Mouse (Mus musculus) limb, embryonic 10.5 days (tissue): ENCODE measurements around the gene Pdzd8. TPM values are rescaled to one million over a fixed set of nuclear protein-coding genes. Genes with fewer than 3 reads are reported as not detected.

Experiments used
- DNase-seq: peaks from one replicate; pipeline ENCODE4 v3.0.0-alpha.2; 2017; ENCODE audit warnings: low spot score
- H3K27ac ChIP-seq: fragments of 300-500 bp; sonication (generic); 2 replicates; pipeline ENCODE4 v1.5.1; 2016; ENCODE audit warnings: mild to moderate bottlenecking
- H3K27me3 ChIP-seq: fragments of 300-500 bp; sonication (generic); 2 replicates; pipeline ENCODE4 v1.6.1; 2016; ENCODE audit warnings: low read depth, mild to moderate bottlenecking; ENCODE audit not compliant: poor library complexity, severe bottlenecking
- H3K36me3 ChIP-seq: fragments of 300-500 bp; sonication (generic); 2 replicates; pipeline ENCODE4 v1.6.1; 2016; ENCODE audit warnings: mild to moderate bottlenecking, moderate library complexity
- H3K4me1 ChIP-seq: fragments of 300-500 bp; sonication (generic); 2 replicates; pipeline ENCODE4 v1.6.1; 2016
- H3K4me3 ChIP-seq: fragments of 300-500 bp; sonication (generic); 2 replicates; pipeline ENCODE4 v1.5.1; 2016; ENCODE audit warnings: mild to moderate bottlenecking, moderate library complexity
- H3K9me3 ChIP-seq: fragments of 300-500 bp; sonication (generic); replicated peaks from 2 replicates; pipeline ENCODE4 v1.6.1; 2016; ENCODE audit warnings: mild to moderate bottlenecking
- WGBS: fragments of 180-500 bp; shearing (Covaris S2); methylation state at CpG from one replicate; pipeline ENCODE4 v1.1.7; 2016; 5-methylcytosine and 5-hydroxymethylcytosine counted together
- polyA plus RNA-seq: library from polyadenylated mRNA; unstranded; fragments of >200 nt; fragmentation: Nextera tagmentation; extraction: Ambion mirVana; gene quantifications from 2 replicates; pipeline ENCODE4 v1.2.1, GENCODE M21; 2016

The Pdzd8 gene
- polyA plus RNA-seq = 10.7 and 12.4 TPM in 2 replicates

GRCm38 (mm10) chr19:59345658-59346283 is at the start of gene Pdzd8:
TSS of gene Pdzd8 (minus strand) at chr19:59345780.
- H3K27ac ChIP-seq = peak within 1 kb of the TSS; percentile 97
- peaks cover 44% of the 10 kb centered on the region for H3K4me1 ChIP-seq
- peak; percentile 93 for DNase-seq
- no peaks in the 10 kb centered on the region for H3K9me3 ChIP-seq
- peak within 1 kb of the TSS; percentile 94 for H3K4me3 ChIP-seq
- WGBS = under 1% methylated on average over 91 of the region's 91 CpGs
- no peaks in the 10 kb centered on the region for H3K36me3 ChIP-seq
- H3K27me3 ChIP-seq = no peaks in the 10 kb centered on the region

GRCm38 (mm10) chr19:59393777-59394441 is 48.3 kb upstream of the Pdzd8 start:
- WGBS = 17% methylated on average over 8 of the region's 8 CpGs
- Histone ChIP-seq H3K36me3 (no peaks in the 10 kb centered on the region), H3K27me3 (peaks cover 82% of the 10 kb centered on the region), H3K4me3 (no peak overlapping the region), H3K4me1 (peaks cover 18% of the 10 kb centered on the region), H3K27ac (peak overlapping the region; percentile 25; the same call in 1 of the 2 replicates), H3K9me3 (no peaks in the 10 kb centered on the region)
- DNase-seq = no peak

- peak; percentile 72 for DNase-seq
- Histone ChIP-seq H3K27me3 (peaks cover 53% of the 10 kb centered on the region), H3K36me3 (no peaks in the 10 kb centered on the region), H3K4me1 (peaks cover 17% of the 10 kb centered on the region), H3K9me3 (no peaks in the 10 kb centered on the region), H3K27ac (no peak overlapping the region), H3K4me3 (peak overlapping the region; percentile 11; the same call in 1 of the 2 replicates)
- WGBS = 28% methylated on average over 15 of the region's 15 CpGs
These were observed 43.4 kb upstream of the Pdzd8 start for GRCm38 (mm10) chr19:59388847-59389606.

GRCm38 (mm10) chr19:59388399-59388798 is 42.8 kb upstream of the Pdzd8 start:
- peaks cover 13% of the 10 kb centered on the region for H3K4me1 ChIP-seq
- peaks cover 53% of the 10 kb centered on the region for H3K27me3 ChIP-seq
- H3K9me3 ChIP-seq = no peaks in the 10 kb centered on the region
- WGBS = 31% methylated on average over 5 of the region's 5 CpGs
- H3K27ac ChIP-seq = no peak overlapping the region
- no peak overlapping the region for H3K4me3 ChIP-seq
- no peak for DNase-seq
- H3K36me3 ChIP-seq = no peaks in the 10 kb centered on the region

- 58% methylated on average over 1 of the region's 1 CpGs for WGBS
- H3K27me3 ChIP-seq = peaks cover 45% of the 10 kb centered on the region
- no peaks in the 10 kb centered on the region for H3K9me3 ChIP-seq
- no peak overlapping the region for H3K4me3 ChIP-seq
- H3K4me1 ChIP-seq = peaks cover 13% of the 10 kb centered on the region
- no peak overlapping the region for H3K27ac ChIP-seq
- H3K36me3 ChIP-seq = no peaks in the 10 kb centered on the region
- DNase-seq = no peak
These were observed 41.6 kb upstream of the Pdzd8 start for GRCm38 (mm10) chr19:59387178-59387577.

GRCm38 (mm10) chr19:59384582-59385495 is 39.3 kb upstream of the Pdzd8 start:
- H3K9me3 ChIP-seq = no peaks in the 10 kb centered on the region
- no peak overlapping the region for H3K4me3 ChIP-seq
- WGBS = 92% methylated on average over 7 of the region's 7 CpGs
- H3K4me1 ChIP-seq = peaks cover 13% of the 10 kb centered on the region
- no peaks in the 10 kb centered on the region for H3K36me3 ChIP-seq
- DNase-seq = no peak
- H3K27ac ChIP-seq = no peak overlapping the region
- H3K27me3 ChIP-seq = peaks cover 22% of the 10 kb centered on the region

- no peak for DNase-seq
- Histone ChIP-seq H3K9me3 (no peaks in the 10 kb centered on the region), H3K36me3 (no peaks in the 10 kb centered on the region)
These were observed 36.9 kb upstream of the Pdzd8 start for GRCm38 (mm10) chr19:59382416-59382917.

GRCm38 (mm10) chr19:59379995-59380394 is 34.4 kb upstream of the Pdzd8 start:
- no peaks in the 10 kb centered on the region for H3K4me1 ChIP-seq
- H3K27ac ChIP-seq = no peak overlapping the region
- 48% methylated on average over 1 of the region's 1 CpGs for WGBS
- H3K9me3 ChIP-seq = no peaks in the 10 kb centered on the region
- no peak overlapping the region for H3K4me3 ChIP-seq
- no peaks in the 10 kb centered on the region for H3K27me3 ChIP-seq
- no peaks in the 10 kb centered on the region for H3K36me3 ChIP-seq
- DNase-seq = no peak

More at GRCm38 (mm10) chr19:59382416-59382917, 36.9 kb upstream of the Pdzd8 start:
- Histone ChIP-seq H3K27me3 (peaks cover 5% of the 10 kb centered on the region; the same call in 1 of the 2 replicates), H3K4me3 (no peak overlapping the region), H3K4me1 (no peaks in the 10 kb centered on the region), H3K27ac (no peak overlapping the region)

GRCm38 (mm10) chr19:59376481-59376880 is 30.9 kb upstream of the Pdzd8 start:
- Histone ChIP-seq H3K27me3 (no peaks in the 10 kb centered on the region), H3K4me1 (no peaks in the 10 kb centered on the region), H3K36me3 (no peaks in the 10 kb centered on the region), H3K27ac (no peak overlapping the region), H3K4me3 (no peak overlapping the region), H3K9me3 (no peaks in the 10 kb centered on the region)
- no peak for DNase-seq
- 80% methylated on average over 2 of the region's 2 CpGs for WGBS

- Histone ChIP-seq H3K27me3 (no peaks in the 10 kb centered on the region), H3K27ac (no peak overlapping the region), H3K36me3 (no peaks in the 10 kb centered on the region), H3K9me3 (no peaks in the 10 kb centered on the region), H3K4me1 (no peaks in the 10 kb centered on the region), H3K4me3 (no peak overlapping the region)
- 90% methylated on average over 6 of the region's 6 CpGs for WGBS
- DNase-seq = no peak
These were observed 29.4 kb upstream of the Pdzd8 start for GRCm38 (mm10) chr19:59374940-59375339.

- Histone ChIP-seq H3K27ac (no peak overlapping the region), H3K4me1 (no peaks in the 10 kb centered on the region), H3K9me3 (no peaks in the 10 kb centered on the region), H3K4me3 (no peak overlapping the region), H3K27me3 (no peaks in the 10 kb centered on the region), H3K36me3 (no peaks in the 10 kb centered on the region)
- no peak for DNase-seq
- 87% methylated on average over 4 of the region's 4 CpGs for WGBS
These were observed 27.3 kb upstream of the Pdzd8 start for GRCm38 (mm10) chr19:59372928-59373327.

- Histone ChIP-seq H3K36me3 (no peaks in the 10 kb centered on the region), H3K9me3 (no peaks in the 10 kb centered on the region), H3K4me1 (no peaks in the 10 kb centered on the region), H3K4me3 (no peak overlapping the region), H3K27ac (no peak overlapping the region), H3K27me3 (no peaks in the 10 kb centered on the region)
- 85% methylated on average over 4 of the region's 4 CpGs for WGBS
- DNase-seq = no peak
These were observed 25.4 kb upstream of the Pdzd8 start for GRCm38 (mm10) chr19:59371016-59371415.
